Mouse (Mus musculus): ENCODE measurements at regions not wholly inside any gene's neighbourhood (a gene's known extent, or its start where the extent isn't known, plus 50 kb on each side); places are given as distances from the start of the nearest gene placed in this dataset.

DNA sequence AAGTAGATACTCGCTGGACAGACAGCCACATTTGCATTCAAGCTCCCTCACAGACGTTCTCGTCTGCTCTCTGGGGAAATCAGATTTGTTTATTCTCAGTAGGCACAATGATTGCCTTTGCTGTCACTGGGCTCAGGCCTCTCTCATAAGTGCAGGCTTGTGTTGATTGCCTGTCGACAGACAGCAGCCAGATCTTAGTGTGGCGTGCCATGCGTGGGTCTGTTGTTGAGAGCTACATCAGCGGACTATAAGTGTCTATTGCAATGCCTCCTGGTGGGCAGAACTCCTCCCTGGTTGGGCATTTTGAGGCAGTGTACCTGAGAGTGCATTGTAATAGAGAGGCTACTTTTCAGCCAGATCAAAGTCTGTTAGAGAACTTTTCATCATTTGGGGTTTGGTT, 436.5 kb downstream of the Zfp619 start:
- no peak overlapping the region for H3K4me2 ChIP-seq (ENCODE audit: low read depth, low read length)
- H3K9me3 ChIP-seq (replicated peaks; ENCODE audit: control insufficient read depth, low read length), result no peaks in the 10 kb centered on the region
- H3K27ac ChIP-seq (ENCODE audit: low read length), result no peak overlapping the region
- WGBS (ENCODE audit: insufficient replicate concordance), result 51% methylated on average over 7 of the region's 7 CpGs
- no peaks in the 10 kb centered on the region for H3K36me3 ChIP-seq (ENCODE audit: control insufficient read depth, insufficient read depth)
- no peak overlapping the region for H3K4me3 ChIP-seq (ENCODE audit: low read depth, low read length)
- no peak for ATAC-seq (ENCODE audit: low read depth)
- no peak overlapping the region for H3K9ac ChIP-seq (ENCODE audit: low read depth, low read length)
- H3K27me3 ChIP-seq (ENCODE audit: control insufficient read depth, insufficient read depth, low read depth, low read length), result no peaks in the 10 kb centered on the region
- H3K4me1 ChIP-seq (ENCODE audit: control insufficient read depth, low read depth, low read length), result no peaks in the 10 kb centered on the region

DNA sequence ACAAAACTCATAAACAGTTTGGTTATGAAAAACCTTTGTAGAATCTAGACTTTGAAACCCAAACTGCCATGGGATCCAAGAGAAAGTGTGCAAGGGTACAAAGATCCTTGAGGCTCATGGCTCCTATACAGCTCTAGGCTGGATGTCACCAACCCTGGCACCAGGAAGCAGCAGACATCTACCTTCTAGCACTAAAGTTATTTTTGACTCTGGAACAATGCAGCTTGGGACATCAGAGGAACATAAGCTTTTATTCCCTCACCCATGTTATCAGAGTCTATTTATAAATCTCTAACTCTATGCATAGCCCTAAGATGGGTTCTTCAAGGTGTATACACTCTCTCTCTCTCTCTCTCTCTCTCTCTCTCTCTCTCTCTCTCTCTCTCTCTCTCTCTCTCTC, 437.4 kb downstream of the Zfp619 start:
- no peak overlapping the region for H3K9ac ChIP-seq (ENCODE audit: low read depth, low read length)
- no peak for ATAC-seq (ENCODE audit: low read depth)
- H3K27me3 ChIP-seq (ENCODE audit: control insufficient read depth, insufficient read depth, low read depth, low read length), result no peaks in the 10 kb centered on the region
- no peaks in the 10 kb centered on the region for H3K36me3 ChIP-seq (ENCODE audit: control insufficient read depth, insufficient read depth)
- H3K4me2 ChIP-seq (ENCODE audit: low read depth, low read length), result no peak overlapping the region
- H3K9me3 ChIP-seq (replicated peaks; ENCODE audit: control insufficient read depth, low read length), result no peaks in the 10 kb centered on the region
- no peak overlapping the region for H3K27ac ChIP-seq (ENCODE audit: low read length)
- H3K4me1 ChIP-seq (ENCODE audit: control insufficient read depth, low read depth, low read length), result no peaks in the 10 kb centered on the region
- no peak overlapping the region for H3K4me3 ChIP-seq (ENCODE audit: low read depth, low read length)

DNA sequence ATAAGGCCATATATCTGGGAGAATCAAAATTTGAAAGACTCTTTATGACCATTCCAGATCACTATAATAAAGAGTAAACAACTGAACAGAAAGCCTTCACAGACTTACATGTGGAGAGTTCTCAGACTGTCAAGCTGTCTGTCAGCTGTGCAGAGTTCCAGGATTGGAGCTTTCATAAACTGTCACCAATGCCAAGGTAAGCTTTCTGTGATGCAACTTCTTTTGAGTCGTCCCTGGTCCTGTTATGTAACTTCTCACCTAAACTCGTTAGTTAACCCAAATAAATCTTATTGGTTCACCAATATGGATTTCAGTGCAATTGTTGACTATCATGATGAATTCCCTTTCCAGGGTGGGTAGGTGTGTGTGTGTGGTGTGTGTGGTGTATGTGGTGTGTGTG, 460.6 kb downstream of the Zfp619 start:
- 34% methylated on average over 2 of the region's 2 CpGs for WGBS (ENCODE audit: insufficient replicate concordance)
- Histone ChIP-seq H3K4me1 (ENCODE audit: control insufficient read depth, low read depth, low read length) (no peaks in the 10 kb centered on the region), H3K9ac (ENCODE audit: low read depth, low read length) (no peak overlapping the region), H3K4me3 (ENCODE audit: low read depth, low read length) (no peak overlapping the region), H3K9me3 (replicated peaks; ENCODE audit: control insufficient read depth, low read length) (no peaks in the 10 kb centered on the region), H3K27me3 (ENCODE audit: control insufficient read depth, insufficient read depth, low read depth, low read length) (no peaks in the 10 kb centered on the region), H3K27ac (ENCODE audit: low read length) (no peak overlapping the region), H3K4me2 (ENCODE audit: low read depth, low read length) (no peak overlapping the region), H3K36me3 (ENCODE audit: control insufficient read depth, insufficient read depth) (no peaks in the 10 kb centered on the region)
- no peak for ATAC-seq (ENCODE audit: low read depth)

DNA sequence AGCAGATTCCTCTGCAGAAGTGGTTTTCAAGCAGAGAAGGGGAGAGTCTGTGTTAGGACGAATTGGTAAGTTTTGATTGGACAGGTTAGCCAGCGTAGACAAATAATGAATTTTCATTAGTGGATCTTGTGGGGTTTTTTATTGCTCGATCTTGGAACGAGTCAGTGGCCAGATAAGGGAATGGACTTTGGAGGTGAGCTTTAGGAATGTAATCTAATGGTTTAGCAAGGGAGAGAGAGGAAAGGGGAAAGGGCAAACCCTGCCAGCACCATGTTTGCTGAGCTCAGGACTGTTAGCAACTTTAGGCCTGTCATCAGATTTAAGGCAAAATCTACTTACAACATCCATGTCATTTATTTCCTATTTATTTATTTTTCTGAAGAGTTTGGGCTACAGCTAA, 464.1 kb downstream of the Zfp619 start:
- Histone ChIP-seq H3K27me3 (ENCODE audit: control insufficient read depth, insufficient read depth, low read depth, low read length) (no peaks in the 10 kb centered on the region), H3K27ac (ENCODE audit: low read length) (no peak overlapping the region), H3K4me3 (ENCODE audit: low read depth, low read length) (no peak overlapping the region), H3K4me2 (ENCODE audit: low read depth, low read length) (no peak overlapping the region), H3K9me3 (replicated peaks; ENCODE audit: control insufficient read depth, low read length) (no peaks in the 10 kb centered on the region), H3K36me3 (ENCODE audit: control insufficient read depth, insufficient read depth) (no peaks in the 10 kb centered on the region), H3K4me1 (ENCODE audit: control insufficient read depth, low read depth, low read length) (no peaks in the 10 kb centered on the region), H3K9ac (ENCODE audit: low read depth, low read length) (no peak overlapping the region)
- no peak for ATAC-seq (ENCODE audit: low read depth)
- 51% methylated on average over 4 of the region's 4 CpGs for WGBS (ENCODE audit: insufficient replicate concordance)
